Mouse (Mus musculus): ENCODE data around the gene Bcar1.

- TF ChIP-seq POLR2A (IDR thresholded peaks at IDR 0.05; ENCODE audit: low read depth, low read length) (no peak), CTCF (IDR thresholded peaks at IDR 0.05; ENCODE audit: borderline replicate concordance, insufficient read depth, low read length) (no peak)
Measured at GRCm38 (mm10) chr8:111690960-111691445, 52.6 kb downstream of the Bcar1 start, which contains the start of gene Ctrb1.
